Mouse (Mus musculus) heart, postnatal 0 days (tissue): ENCODE measurements around the gene Lgi4.

Experiments used
- CTCF ChIP-seq: IDR thresholded peaks from 2 replicates; pipeline ENCODE4 v1.5.1; 2016; ENCODE audit warnings: antibody characterized with exemption, control low read depth, low read depth
- EP300 ChIP-seq: IDR thresholded peaks from 2 replicates; pipeline ENCODE4 v1.6.1; 2016; ENCODE audit warnings: antibody characterized with exemption, low read depth

- no peak for TF ChIP-seq CTCF
- no peak for TF ChIP-seq EP300
These were observed 9.3 kb upstream of the Lgi4 start for GRCm38 (mm10) chr7:31049846-31050281.
